Mouse (Mus musculus) telencephalon, adult 2 months (tissue): Measurements from ENCODE around the gene Atp9a.
"Not testable (repeated sequence)": the region's sequence is repeated elsewhere in the genome, so short reads cannot be mapped to it uniquely, and the experiment has no call there.

Experiments
- DNase-seq: peaks from one replicate; pipeline ENCODE4 v3.0.0-alpha.2; 2011; ENCODE audit warnings: low read depth, low spot score

The Atp9a gene

GRCm38 (mm10) chr2:168742059-168742627 is at the start of gene Atp9a:
TSS of gene Atp9a (minus strand) at chr2:168742409.
- DNase-seq = no peak

DNA sequence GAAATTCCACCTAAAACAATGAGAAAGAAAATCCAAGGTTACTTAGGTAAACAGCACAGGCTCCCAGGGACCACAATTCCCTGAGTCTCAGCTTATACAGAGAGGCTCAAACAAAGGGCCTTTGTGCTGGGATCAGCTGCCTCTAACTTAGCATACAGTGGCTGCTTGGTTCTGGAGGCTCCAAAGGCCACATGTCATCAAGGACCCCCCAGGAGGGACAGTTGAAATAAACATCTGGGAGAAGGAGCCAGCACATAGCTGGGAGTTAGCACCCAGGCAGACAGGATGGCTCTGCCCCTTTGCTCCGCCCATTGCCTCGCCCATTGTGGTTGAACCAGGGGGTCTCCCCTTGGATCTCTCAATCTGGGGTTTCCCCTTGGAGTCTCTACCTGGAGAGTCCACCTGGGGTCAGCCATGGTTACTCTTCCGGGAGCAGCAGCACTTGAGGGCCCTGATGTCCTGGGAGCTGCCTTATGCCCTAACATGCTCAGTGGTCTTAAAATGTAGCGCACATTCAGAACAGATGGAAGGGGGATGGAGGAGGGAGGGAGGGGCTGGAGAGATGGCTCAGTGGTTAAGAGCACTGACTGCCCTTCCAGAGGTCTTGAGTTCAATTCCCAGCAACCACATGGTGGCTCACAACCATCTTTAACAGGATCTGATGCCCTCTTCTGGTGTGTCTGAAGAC is 49.0 kb upstream of the Atp9a start:
- peak; percentile 27 for DNase-seq

DNA sequence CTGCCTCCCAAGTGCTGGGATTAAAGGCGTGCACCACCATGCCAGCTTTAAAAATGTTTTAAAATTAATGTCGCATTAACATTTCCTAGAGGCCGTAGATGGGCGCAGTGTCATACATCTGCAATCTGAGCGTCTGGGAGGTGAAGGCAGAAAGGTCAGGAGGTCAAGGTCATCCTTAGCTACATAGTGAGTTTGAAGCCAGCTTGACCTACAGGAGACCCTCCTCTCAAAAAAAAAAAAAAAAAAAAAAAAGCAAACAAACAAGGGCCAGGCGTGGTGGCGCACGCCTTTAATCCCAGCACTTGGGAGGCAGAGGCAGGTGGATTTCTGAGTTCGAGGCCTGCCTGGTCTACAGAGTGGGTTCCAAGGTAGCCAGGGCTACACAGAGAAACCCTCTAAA is 44.0 kb upstream of the Atp9a start:
- DNase-seq = no peak

DNA sequence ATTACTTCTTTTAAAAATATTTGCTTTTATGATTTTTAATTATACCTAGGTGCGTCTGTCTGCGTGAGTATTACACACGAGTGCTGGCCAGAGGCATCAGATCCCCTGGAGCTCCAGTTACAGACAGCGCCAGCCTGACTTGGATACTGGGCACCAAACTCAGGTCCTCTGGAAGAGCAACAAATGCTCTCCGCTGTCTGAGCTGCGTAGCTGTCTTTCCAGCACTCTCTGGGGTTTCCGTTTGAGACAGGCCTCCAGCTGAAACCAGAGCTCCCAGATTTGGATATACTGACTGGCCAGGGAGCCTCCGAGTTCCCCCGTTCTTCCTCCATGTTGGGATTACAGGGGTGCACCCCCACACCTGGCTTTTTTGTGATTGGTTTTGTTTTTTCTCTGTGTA is 38.4 kb upstream of the Atp9a start:
- DNase-seq = no peak

- DNase-seq = no peak
These were observed 37.8 kb upstream of the Atp9a start for GRCm38 (mm10) chr2:168780024-168780423.

GRCm38 (mm10) chr2:168777481-168777880 is 35.3 kb upstream of the Atp9a start:
- DNase-seq = no peak

GRCm38 (mm10) chr2:168776238-168776637 is 34.0 kb upstream of the Atp9a start:
- no peak for DNase-seq

GRCm38 (mm10) chr2:168769259-168769658 is 27.1 kb upstream of the Atp9a start:
- no peak for DNase-seq

DNA sequence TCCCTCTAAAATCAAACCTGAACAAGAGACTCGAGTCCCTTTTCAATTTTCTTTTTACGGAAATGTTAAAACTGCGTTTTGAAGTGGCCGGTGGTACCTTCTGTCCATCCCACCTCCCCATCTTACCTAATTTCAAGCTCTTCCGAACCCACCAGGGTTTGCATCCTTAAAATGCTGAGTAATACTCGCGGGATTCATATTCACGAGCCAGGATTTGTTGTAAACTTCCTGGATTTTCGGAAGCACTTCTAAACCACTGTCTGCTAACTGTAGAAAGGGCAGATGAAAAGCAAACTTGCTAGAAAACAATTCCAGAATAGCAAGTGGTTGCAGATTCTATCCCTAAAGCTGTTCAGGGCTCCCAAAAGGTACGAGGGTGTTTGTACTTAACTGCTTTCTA is 25.4 kb upstream of the Atp9a start, which contains the start of gene Sall4:
Gene Sall4, minus strand, starts transcription at position 362 of the 400 bp plus-strand sequence.
- no peak for DNase-seq

- DNase-seq = peak; percentile 6
These were observed 24.5 kb upstream of the Atp9a start for GRCm38 (mm10) chr2:168766538-168767361.

DNA sequence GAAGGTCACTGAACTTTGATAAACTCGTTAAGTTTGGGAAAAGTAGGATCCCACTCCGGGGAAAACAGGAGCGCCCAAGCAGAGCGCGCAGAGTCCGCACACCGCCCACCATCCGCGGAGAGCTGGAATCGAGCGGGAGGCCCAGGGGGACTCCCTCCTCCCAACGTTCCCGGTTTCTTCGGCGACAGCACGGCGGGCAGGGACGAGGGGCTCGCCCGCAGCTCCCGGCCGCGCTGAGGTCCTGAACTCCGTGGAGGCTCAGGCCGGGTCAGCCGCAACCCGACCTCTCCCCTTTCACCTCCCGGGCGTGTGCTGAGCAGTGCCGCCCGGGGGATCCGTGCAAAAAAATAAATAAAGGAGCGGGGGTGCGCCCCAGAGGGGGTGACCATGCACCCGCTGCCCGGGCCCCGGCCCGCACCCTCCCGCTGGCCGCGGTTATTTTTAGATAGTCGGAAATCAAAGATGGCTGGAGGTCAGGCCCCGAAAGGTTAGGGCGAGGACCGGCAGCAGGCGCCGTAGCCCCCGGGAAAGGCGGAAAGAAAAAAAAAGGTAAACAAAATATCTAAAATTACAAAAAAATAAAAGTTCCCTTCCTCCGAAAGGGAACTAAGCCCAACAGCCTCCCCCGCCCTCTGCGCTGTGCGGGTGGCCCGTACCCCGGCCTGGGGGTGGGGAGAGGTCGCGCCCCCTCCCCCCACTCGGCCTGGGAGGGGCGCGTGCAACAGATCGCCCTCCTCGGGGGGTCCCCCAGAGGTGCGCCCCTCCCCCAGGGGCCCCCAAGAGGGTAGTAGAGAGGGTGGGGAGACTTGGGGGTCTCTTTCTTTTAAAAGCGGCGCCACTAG is 23.7 kb upstream of the Atp9a start:
- no peak for DNase-seq

DNA sequence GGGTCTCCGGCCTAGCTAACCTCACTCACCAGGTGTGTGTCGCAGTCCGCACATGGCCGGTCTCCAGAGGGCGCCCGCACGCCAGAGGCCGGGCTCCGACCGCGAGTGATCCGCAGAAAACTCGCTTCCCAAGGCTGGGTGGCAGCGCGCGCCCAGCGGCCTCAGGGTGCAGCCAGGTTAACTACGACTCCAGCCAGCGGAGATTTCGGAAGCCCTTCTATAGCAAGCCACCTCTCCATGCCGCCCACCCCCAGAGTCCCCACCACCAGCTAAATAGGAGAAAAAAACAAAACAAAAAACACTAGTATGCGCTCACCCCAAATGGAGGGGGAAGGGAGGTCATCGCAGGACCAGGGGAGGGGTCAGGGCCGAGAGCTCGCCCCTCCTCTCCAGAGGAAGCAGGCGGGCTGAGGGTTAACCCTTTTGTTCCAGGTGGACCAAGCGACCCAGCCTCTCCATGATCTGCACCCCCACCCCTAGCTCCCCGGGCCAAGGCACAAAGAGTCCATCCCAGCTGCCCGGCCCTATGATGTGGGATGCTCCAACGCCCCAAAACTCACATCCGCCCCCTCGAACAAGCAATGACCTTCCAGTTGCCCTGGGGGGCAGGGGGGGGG is 23.0 kb upstream of the Atp9a start:
- no peak for DNase-seq

- DNase-seq = no peak
These were observed 22.3 kb upstream of the Atp9a start for GRCm38 (mm10) chr2:168764460-168764867.

DNA sequence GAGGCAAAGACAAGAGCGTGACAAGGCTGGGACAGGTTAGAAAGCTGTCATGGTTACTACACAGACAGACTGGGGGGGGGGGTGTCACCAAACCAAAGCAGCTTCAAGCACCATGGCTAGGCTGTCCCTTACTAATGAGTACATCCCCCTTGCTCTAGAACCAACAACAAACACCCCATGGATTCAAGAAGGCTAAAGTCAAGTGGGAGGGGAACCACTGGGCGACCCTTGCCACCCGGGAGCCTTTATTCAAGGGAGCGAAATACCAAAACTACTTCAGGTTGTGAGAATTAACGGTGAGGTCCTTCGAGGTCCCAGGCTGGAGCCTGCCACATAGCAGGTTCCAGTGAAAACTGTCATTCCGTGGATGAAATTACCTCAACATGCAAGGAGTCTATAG is 21.6 kb upstream of the Atp9a start:
- no peak for DNase-seq

GRCm38 (mm10) chr2:168762411-168762815 is 20.2 kb upstream of the Atp9a start:
- no peak for DNase-seq

GRCm38 (mm10) chr2:168761954-168762353 is 19.7 kb upstream of the Atp9a start:
- DNase-seq = no peak

DNA sequence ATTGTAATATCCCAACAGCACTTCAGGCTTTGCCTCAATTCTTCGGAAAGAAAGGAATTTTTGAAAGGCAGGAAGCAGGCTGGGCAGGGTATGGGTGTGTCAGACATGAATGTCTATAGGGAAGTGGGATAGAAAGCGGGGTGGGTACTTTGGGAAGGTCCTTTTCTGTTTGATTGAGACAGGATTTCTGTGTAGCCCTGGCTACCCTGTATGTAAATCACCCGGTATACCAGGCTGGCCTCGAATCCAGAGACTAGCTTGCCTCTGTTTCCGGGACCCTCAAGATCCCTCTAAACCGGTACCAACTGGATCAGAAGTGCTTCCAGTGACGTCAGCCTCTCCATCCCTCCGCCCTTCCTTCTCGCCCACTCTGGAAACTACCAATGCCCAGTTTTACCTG is 18.9 kb upstream of the Atp9a start:
- DNase-seq = no peak

DNA sequence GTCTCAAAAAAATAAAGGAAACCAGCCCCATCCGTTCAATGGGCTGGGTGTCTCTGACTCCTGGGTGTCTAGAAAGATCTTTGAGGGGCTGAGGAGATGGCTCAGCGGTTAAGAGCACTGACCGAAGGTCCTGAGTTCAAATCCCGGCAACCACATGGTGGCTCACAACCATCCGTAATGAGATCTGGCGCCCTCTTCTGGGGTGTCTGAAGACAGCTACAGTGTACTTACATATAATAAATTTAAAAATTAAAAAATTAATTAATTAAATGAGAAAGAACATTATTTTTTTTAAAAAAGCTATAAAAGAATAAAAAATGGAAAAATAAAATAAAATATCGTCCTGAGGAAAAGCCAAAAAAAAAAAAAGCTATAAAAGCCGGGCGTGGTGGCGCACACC is 2.2 kb upstream of the Atp9a start:
- not testable (repeated sequence) for DNase-seq

DNA sequence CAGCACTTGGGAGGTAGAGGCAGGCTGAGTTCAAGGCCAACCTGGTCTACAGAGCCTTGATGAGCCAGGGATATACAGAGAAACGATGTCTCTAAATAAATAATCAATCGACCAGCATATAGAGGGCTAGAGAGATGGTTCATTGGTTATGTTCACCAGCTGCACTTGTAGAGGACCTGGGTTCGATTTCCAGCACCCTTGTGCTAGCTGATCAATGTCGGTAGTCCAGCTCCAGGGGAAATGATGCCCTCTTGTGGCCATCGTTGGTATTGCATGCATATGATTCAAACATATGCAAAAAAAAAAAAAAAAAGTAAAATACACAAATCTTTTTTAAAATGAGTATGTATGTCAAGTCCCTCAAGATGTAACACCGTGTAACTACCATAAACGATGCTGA is 440 bp upstream of the Atp9a start:
- DNase-seq = no peak

GRCm38 (mm10) chr2:168741273-168742058 is 743 bp downstream of the Atp9a start:
- DNase-seq = peak; percentile 77
